Mouse (Mus musculus): Measurements from ENCODE around the gene Zfp36l2. TPM values are rescaled to one million over a fixed set of nuclear protein-coding genes. Genes with fewer than 3 reads are reported as not detected.

Gene Zfp36l2
- 96.3 TPM for polyA plus RNA-seq (2014; fragmentation: Illumina TruSeq; extraction: RNeasy Lipid Tissue Mini Kit (QIAGEN cat#74804); ENCODE audit: low read depth, low replicate concordance)

GRCm38 (mm10) chr17:84187727-84188373, at the start of gene Zfp36l2:
TSS of gene Zfp36l2 (minus strand) at chr17:84187947.

All from kidney, adult 10 weeks (tissue).